Mouse (Mus musculus) gastrocnemius, postnatal 4 days (tissue): Measurements from ENCODE around the gene Ganab. TPM values are rescaled to one million over a fixed set of nuclear protein-coding genes. Genes with fewer than 3 reads are reported as not detected.
"Not testable (repeated sequence)": the region's sequence is repeated elsewhere in the genome, so short reads cannot be mapped to it uniquely, and the experiment has no call there.

Experiments used
- DNase-seq, 2 experiments: peaks; one replicate each; pipeline ENCODE4 v3.0.0; 2021 to 2022; ENCODE audit warnings: low spot score in 2 of 2, mixed read lengths in 2 of 2
- long read RNA-seq, 2 experiments: library from polyadenylated mRNA; stranded (forward); transcript quantifications; one replicate each; pipeline ENCODE4 v2.0.0; 2021
- total RNA-seq, 2 experiments: library from RNA; stranded (reverse); gene quantifications; 2 replicates each; pipeline ENCODE4 v1.2.3; 2021

Gene Ganab
- total RNA-seq, result 10 to 100 TPM; 74.2 to 77.0 TPM
- long read RNA-seq, experiment 1, transcript Ganab-202 (24 exons, 3,788 nt), result major isoform, 19 of 42 reads
- long read RNA-seq, experiment 1, partial matches to known transcripts, result 15 of 42 reads
- long read RNA-seq, experiment 1, other reads (novel, unspliced or antisense), result 6 of 42 reads
- long read RNA-seq, experiment 2, transcript Ganab-202 (24 exons, 3,788 nt), result major isoform, 26 of 47 reads
- long read RNA-seq, experiment 2, partial matches to known transcripts, result 11 of 47 reads
- long read RNA-seq, experiment 2, other reads (novel, unspliced or antisense), result 7 of 47 reads

DNA sequence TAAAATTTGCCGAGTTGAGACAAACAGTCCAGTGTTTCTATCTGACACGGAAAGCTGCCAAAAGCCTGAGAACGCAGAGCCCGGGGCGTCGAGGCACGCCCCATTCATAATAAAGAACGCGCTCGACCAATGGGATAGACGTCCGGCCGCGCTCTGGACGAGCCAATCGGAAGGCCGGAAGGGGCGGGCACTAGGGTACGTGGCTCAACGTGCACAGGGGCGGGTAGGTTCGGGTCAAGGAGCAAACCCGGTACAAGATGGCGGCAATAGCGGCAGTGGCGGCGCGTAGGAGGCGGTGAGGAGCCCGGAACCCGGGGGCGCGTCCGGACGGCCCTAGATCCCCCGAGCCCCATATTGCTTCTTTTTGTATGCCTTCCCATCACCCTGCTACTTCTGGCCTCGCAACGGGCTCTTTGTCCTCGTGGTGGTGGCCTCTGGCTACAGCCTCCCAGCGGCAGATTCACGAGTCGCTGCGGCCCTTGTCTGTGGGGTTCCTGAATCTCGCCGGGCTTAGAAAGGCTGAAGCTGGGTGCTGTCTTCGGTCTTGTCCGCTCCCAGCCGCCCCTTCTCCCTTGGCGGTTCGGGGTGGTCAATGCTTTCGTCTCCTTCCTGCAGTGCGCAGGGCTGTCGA is at the start of gene Ganab:
Ganab (plus strand) TSS at position 207 of the 631 bp plus-strand sequence.
- DNase-seq, result peak; percentile 88 to 95

DNA sequence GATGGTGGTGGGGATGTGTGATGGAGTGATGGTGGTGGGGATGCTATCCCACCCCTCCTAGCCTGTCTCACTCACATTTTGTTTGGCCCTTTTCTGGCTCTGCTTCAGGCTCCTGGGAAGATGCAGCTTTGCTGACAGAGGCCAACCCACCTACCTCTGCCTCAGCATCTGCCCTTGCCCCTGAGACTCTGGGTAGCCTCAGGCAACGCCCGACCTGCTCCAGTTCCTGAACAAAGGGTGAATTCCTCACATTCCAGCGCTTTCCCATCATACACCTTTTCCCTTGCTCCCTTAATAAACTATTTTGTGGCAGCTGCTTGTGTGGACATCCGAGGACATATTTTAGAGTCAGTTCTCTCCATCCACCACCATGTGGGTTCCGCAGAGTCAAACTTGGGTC is 49.5 kb upstream of the Ganab start:
- no peak for DNase-seq

GRCm38 (mm10) chr19:8850402-8850901 is 47.4 kb upstream of the Ganab start, which contains the start of gene Lrrn4cl:
Gene Lrrn4cl (plus strand): TSS chr19:8850768.
- DNase-seq, result peak; percentile 45 to 66

GRCm38 (mm10) chr19:8851639-8852038 is 46.2 kb upstream of the Ganab start:
- no peak for DNase-seq

- no peak for DNase-seq
These were observed 45.5 kb upstream of the Ganab start for GRCm38 (mm10) chr19:8852236-8852928.

DNA sequence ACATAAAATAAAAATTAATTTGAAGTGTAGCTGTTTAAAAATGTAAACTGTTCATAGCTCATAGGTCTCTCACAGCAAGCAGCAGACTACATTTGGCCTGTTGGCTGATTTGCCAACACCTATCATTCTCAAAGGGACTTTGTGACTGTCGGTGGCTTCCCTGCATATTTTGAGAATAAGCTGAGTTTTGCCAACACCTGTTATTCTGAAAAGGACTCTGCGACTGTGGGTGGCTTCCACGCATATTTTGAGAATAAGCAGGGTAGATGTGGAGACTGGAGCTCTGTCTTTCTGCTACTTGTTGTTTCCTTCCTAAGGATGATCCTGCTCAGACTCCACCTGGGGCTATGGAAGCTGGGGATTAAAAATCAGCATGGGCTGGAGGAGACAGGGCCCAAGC is 44.8 kb upstream of the Ganab start:
- no peak for DNase-seq

- DNase-seq, result peak in 1 of 2 experiments; percentile 55
These were observed 40.2 kb upstream of the Ganab start for GRCm38 (mm10) chr19:8857689-8858088.

DNA sequence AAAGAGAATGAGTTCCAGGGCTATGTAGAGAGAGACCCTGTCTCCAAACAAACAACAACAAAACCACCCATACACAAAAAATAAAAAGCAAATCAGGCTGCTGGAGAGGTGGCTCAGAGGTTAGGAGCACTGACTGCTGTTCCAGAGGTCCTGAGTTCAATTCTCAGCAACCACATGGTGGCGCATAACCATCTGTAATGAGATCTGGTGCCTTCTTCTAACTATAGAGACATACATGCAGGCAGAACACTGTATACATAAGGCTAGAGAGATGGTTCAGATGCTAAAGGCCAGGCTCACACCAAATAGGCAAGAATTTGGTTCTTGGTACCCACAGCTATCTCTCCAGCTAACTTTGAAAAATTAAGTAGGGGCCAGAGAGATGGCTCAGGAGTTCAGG is 38.9 kb upstream of the Ganab start:
- DNase-seq, result no peak

DNA sequence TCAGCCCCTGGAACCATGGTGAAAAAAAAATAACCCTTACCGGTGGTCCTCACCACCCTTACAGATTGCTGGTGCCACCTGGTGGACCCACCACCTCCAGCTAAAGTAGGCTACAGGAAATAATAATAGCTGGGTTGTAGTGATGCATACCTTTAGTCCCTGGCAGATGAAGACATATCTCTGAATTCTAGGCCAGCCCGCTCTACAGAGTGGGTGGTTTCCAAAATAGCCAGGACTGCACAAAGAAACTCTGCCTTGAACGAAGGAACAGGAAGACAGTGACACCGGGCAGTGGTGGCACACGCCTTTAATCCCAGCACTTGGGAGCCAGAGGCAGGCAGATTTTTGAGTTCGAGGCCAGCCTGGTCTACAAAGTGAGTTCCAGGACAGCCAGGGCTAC is 33.6 kb upstream of the Ganab start:
- DNase-seq, result no peak

GRCm38 (mm10) chr19:8870381-8870780 is 27.5 kb upstream of the Ganab start:
- not testable (repeated sequence) for DNase-seq

GRCm38 (mm10) chr19:8870838-8871237 is 27.0 kb upstream of the Ganab start:
- no peak for DNase-seq

DNA sequence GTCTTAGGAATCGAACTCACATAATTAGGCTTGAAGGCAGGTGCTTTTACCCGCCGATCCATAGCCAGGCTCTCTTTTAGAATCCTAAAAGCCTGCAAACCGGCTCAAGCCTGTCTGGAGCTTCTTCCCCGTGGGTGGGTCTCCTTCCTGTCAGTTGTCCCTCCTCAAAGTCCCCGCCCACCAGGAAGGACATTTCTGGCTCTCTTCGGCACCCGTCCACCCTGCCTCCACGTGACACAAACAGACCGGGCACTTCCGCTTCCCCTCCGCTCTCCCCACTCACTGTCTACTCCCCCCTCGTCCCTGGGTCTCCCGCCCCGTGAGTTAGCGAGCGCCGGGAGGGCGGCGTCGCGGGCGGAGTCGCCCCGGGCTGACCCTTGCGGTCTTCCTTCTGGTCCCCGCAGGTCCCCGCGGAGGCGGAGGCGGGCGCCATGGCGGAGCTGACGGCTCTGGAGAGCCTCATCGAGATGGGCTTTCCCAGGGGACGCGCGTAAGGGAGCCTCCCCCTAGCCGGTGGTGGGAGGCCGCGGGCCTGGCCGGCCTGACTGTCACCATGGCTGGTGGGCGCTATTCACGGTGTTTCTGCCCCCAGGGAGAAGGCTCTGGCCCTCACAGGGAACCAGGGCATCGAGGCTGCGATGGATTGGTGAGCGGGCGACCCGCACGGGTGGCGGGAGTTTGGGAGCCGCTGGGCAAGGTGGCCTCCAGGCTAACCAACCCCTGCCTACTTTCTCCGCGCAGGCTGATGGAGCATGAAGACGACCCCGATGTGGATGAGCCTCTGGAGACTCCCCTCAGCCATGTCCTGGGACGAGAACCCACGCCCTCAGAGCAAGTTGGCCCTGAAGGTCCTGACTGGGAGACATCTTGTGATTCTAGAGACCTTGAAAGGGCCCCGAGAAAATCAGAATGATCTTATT is 26.3 kb upstream of the Ganab start, which contains the start of gene Ubxn1:
Ubxn1 (plus strand) TSS at position 230 of the 920 bp plus-strand sequence.
- DNase-seq, result peak; percentile 86 to 95

DNA sequence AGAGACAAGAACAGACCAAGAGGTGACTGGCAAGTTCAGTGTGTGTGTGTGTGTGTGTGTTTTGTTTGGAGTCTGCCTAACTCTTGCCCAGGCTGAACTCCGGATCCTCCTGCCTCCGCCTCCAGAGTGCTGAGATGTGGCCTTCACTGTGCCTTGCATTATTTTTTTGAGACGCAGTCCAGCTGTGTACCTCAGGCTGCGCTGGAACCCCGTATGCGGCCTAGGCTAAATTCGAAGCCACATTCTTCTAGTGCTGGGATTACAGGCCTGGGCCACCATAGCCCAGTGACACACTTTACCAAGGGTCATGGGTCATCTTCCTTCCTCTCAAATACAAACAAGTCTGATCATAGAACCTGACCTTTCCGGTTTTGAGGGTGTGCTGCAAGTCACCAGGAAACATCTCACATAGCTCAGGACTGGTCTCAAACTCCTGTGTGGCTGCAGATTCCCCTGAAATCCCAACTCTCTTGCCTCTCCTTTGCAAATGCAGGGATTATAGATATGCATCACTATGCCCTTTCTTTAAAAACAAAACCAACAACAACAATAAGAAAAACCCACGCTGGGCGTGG is 25.5 kb upstream of the Ganab start:
- DNase-seq, result no peak

DNA sequence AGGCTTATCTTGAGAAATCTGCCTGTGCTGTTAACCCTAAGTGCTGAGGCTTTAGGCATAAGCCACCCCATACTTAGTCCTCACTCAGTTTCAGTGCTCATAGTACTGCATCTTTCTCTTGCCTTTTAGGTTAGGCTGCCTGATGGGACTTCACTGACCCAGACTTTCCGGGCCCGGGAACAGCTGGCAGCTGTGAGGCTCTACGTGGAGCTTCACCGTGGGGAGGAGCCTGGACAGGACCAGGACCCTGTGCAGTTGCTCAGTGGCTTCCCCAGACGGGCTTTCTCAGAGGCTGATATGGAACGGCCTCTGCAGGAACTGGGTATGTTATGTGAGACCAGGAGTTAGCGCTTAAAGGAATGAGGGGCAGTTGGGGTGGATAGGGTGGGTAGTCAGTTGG is 22.8 kb upstream of the Ganab start:
- DNase-seq, result no peak

DNA sequence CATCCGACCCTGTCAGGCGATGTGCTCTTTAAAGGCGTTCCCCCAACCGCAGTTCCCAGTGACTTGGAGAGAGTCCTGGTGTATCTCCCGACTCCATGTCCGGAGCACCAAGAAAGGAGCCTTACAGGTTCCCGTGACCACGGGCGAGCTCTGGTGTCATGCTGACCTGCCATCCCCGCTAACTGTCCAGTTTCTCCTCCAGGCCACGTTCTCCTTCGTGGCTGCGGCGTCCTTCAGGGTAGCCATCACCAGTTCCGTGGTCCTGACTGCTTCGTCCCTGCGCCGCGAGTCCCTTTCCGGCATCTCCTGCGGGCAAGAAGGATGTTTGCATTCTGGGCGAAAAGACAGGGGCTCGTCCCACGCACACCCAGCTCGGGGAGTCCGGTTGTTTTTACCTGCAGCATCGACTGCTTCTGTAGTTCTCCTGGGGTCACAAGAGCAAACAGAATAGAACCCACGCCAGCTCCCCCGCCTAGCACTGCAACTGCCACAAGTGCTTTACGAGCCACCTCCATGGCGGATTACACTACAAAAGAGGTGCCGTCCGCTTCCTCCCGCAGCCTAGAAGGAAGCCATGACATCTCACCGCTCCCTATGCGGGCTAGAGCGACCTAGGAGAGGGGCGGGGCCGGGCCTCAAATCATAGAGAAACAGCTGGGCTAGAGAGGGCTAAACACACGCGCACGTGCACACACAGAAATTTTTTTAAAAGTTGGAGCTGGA is 17.4 kb upstream of the Ganab start, which contains the start of gene Uqcc3:
Uqcc3 (minus strand) TSS at position 613 of the 723 bp plus-strand sequence.
- DNase-seq, result peak; percentile 80 to 89

- DNase-seq, result no peak
These were observed 16.9 kb upstream of the Ganab start for GRCm38 (mm10) chr19:8881034-8881392.

- no peak for DNase-seq
These were observed 14.3 kb upstream of the Ganab start, which contains the start of the genes Lbhd1 and Gm49403 for GRCm38 (mm10) chr19:8883616-8884015. Gene Lbhd1 (plus strand): TSS chr19:8883732. Gene Gm49403 (plus strand): TSS chr19:8883930.

DNA sequence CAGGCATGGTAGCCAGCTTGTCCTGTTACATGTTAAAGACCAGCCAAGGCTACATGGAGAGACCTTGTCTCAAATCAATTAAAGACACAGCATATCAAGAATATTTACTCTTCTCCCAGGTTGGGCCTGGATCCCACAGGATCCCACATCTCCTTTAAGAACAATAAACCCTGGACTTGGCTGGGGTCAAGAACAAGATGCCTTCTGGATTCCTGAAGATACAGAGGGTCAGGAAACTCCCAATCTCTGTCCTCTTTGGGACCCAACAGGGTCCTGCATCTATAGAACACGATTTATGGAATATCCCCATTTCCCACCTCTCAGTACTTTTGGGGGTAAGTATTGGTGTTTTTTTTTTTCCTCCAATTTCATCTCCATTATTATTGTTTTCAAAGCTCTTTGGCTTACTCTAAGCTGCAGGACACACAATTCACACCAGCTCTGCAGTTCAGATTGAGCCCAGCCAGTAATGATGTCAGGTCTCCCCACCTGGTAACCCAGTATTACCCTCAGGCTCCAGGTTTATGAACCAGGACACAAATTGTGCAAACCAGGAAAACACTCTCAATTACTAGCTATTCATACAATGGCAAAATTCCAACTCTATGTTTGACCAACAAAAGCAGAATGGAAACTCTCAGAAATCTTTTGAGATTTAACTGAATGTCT is 10.8 kb upstream of the Ganab start:
- DNase-seq, result no peak
